Mouse (Mus musculus): ENCODE results near the gene Pabpc1l. TPM values are rescaled to one million over a fixed set of nuclear protein-coding genes. Genes with fewer than 3 reads are reported as not detected.

Pabpc1l gene
- polyA plus RNA-seq, 1 experiment: 10.7 TPM

- TF ChIP-seq CTCF (IDR thresholded peaks at IDR 0.05; ENCODE audit: control insufficient read depth, insufficient read depth, insufficient replicate concordance, low read depth, low read length): no peak
- TF ChIP-seq POLR2A (IDR thresholded peaks at IDR 0.05; ENCODE audit: control insufficient read depth, low read depth, low read length): no peak
- no peaks in the 10 kb centered on the region for H3K27me3 ChIP-seq (ENCODE audit: control insufficient read depth, insufficient read depth, low read length)
- no peaks in the 10 kb centered on the region for H3K36me3 ChIP-seq (ENCODE audit: control insufficient read depth, insufficient read depth, low read length)
- peaks cover 10% of the 10 kb centered on the region for H3K4me1 ChIP-seq (ENCODE audit: control insufficient read depth, insufficient read depth, low read length)
- H3K27ac ChIP-seq (ENCODE audit: control insufficient read depth, insufficient read depth, low read depth, low read length): no peak overlapping the region
- H3K4me3 ChIP-seq (ENCODE audit: control insufficient read depth, low read depth, low read length): no peak overlapping the region
These were observed 28.4 kb upstream of the Pabpc1l start for GRCm38 (mm10) chr2:163996899-163997298.

DNA sequence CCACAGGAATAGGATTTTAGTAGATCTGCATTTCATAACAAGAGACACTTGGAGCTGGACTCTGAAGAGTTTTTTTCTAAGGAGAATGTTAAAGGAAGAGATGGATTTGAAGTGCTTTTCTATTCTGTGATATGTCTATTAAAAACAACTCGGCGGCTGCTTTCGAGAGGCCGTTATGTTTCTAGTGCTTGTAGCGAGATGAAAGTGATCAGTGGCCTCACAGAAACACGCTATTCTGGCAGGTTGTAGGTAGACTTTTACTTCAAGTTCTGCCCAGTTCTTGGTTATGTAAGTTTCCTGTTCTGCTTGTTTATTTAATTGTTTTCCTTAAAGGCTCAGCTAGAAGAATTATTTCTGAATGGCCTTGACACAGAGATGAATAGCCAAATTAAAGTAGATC lies 26.3 kb upstream of the Pabpc1l start:
- Histone ChIP-seq H3K36me3 (ENCODE audit: control insufficient read depth, insufficient read depth, low read length) (no peaks in the 10 kb centered on the region), H3K27me3 (ENCODE audit: control insufficient read depth, insufficient read depth, low read length) (no peaks in the 10 kb centered on the region)
- no peak for TF ChIP-seq CTCF (IDR thresholded peaks at IDR 0.05; ENCODE audit: control insufficient read depth, insufficient read depth, insufficient replicate concordance, low read depth, low read length)
- TF ChIP-seq POLR2A (IDR thresholded peaks at IDR 0.05; ENCODE audit: control insufficient read depth, low read depth, low read length): no peak

GRCm38 (mm10) chr2:164002637-164003036 lies 22.6 kb upstream of the Pabpc1l start:
- Histone ChIP-seq H3K4me3 (ENCODE audit: control insufficient read depth, low read depth, low read length) (no peak overlapping the region), H3K4me1 (ENCODE audit: control insufficient read depth, insufficient read depth, low read length) (no peaks in the 10 kb centered on the region; the same call in 1 of the 2 replicates), H3K36me3 (ENCODE audit: control insufficient read depth, insufficient read depth, low read length) (no peaks in the 10 kb centered on the region), H3K27me3 (ENCODE audit: control insufficient read depth, insufficient read depth, low read length) (no peaks in the 10 kb centered on the region), H3K27ac (ENCODE audit: control insufficient read depth, insufficient read depth, low read depth, low read length) (no peak overlapping the region)
- TF ChIP-seq CTCF (IDR thresholded peaks at IDR 0.05; ENCODE audit: control insufficient read depth, insufficient read depth, insufficient replicate concordance, low read depth, low read length): no peak
- no peak for TF ChIP-seq POLR2A (IDR thresholded peaks at IDR 0.05; ENCODE audit: control insufficient read depth, low read depth, low read length)

More for the DNA sequence above, 26.3 kb upstream of the Pabpc1l start:
- Histone ChIP-seq H3K4me3 (ENCODE audit: control insufficient read depth, low read depth, low read length) (no peak overlapping the region), H3K4me1 (ENCODE audit: control insufficient read depth, insufficient read depth, low read length) (peaks cover 6% of the 10 kb centered on the region), H3K27ac (ENCODE audit: control insufficient read depth, insufficient read depth, low read depth, low read length) (no peak overlapping the region)

GRCm38 (mm10) chr2:164004503-164004902 lies 20.7 kb upstream of the Pabpc1l start:
- H3K4me1 ChIP-seq (ENCODE audit: control insufficient read depth, insufficient read depth, low read length): no peaks in the 10 kb centered on the region; the same call in 1 of the 2 replicates
- H3K4me3 ChIP-seq (ENCODE audit: control insufficient read depth, low read depth, low read length): no peak overlapping the region
- no peak for TF ChIP-seq CTCF (IDR thresholded peaks at IDR 0.05; ENCODE audit: control insufficient read depth, insufficient read depth, insufficient replicate concordance, low read depth, low read length)
- no peak for TF ChIP-seq POLR2A (IDR thresholded peaks at IDR 0.05; ENCODE audit: control insufficient read depth, low read depth, low read length)
- H3K36me3 ChIP-seq (ENCODE audit: control insufficient read depth, insufficient read depth, low read length): no peaks in the 10 kb centered on the region
- no peaks in the 10 kb centered on the region for H3K27me3 ChIP-seq (ENCODE audit: control insufficient read depth, insufficient read depth, low read length)
- H3K27ac ChIP-seq (ENCODE audit: control insufficient read depth, insufficient read depth, low read depth, low read length): no peak overlapping the region

- H3K4me1 ChIP-seq (ENCODE audit: control insufficient read depth, insufficient read depth, low read length): no peaks in the 10 kb centered on the region; the same call in 1 of the 2 replicates
- TF ChIP-seq POLR2A (IDR thresholded peaks at IDR 0.05; ENCODE audit: control insufficient read depth, low read depth, low read length): no peak
- TF ChIP-seq CTCF (IDR thresholded peaks at IDR 0.05; ENCODE audit: control insufficient read depth, insufficient read depth, insufficient replicate concordance, low read depth, low read length): no peak
- H3K27me3 ChIP-seq (ENCODE audit: control insufficient read depth, insufficient read depth, low read length): no peaks in the 10 kb centered on the region
- H3K27ac ChIP-seq (ENCODE audit: control insufficient read depth, insufficient read depth, low read depth, low read length): no peak overlapping the region
- no peaks in the 10 kb centered on the region for H3K36me3 ChIP-seq (ENCODE audit: control insufficient read depth, insufficient read depth, low read length)
- no peak overlapping the region for H3K4me3 ChIP-seq (ENCODE audit: control insufficient read depth, low read depth, low read length)
These were observed 18.3 kb upstream of the Pabpc1l start for GRCm38 (mm10) chr2:164006932-164007331.

- Histone ChIP-seq H3K4me1 (ENCODE audit: control insufficient read depth, insufficient read depth, low read length) (no peaks in the 10 kb centered on the region; the same call in 1 of the 2 replicates), H3K27ac (ENCODE audit: control insufficient read depth, insufficient read depth, low read depth, low read length) (no peak overlapping the region), H3K27me3 (ENCODE audit: control insufficient read depth, insufficient read depth, low read length) (no peaks in the 10 kb centered on the region), H3K36me3 (ENCODE audit: control insufficient read depth, insufficient read depth, low read length) (no peaks in the 10 kb centered on the region; the same call in 1 of the 2 replicates), H3K4me3 (ENCODE audit: control insufficient read depth, low read depth, low read length) (no peak overlapping the region)
- no peak for TF ChIP-seq POLR2A (IDR thresholded peaks at IDR 0.05; ENCODE audit: control insufficient read depth, low read depth, low read length)
- no peak for TF ChIP-seq CTCF (IDR thresholded peaks at IDR 0.05; ENCODE audit: control insufficient read depth, insufficient read depth, insufficient replicate concordance, low read depth, low read length)
These were observed 17.7 kb upstream of the Pabpc1l start for GRCm38 (mm10) chr2:164007547-164007946.

- TF ChIP-seq POLR2A (IDR thresholded peaks at IDR 0.05; ENCODE audit: control insufficient read depth, low read depth, low read length): no peak
- TF ChIP-seq CTCF (IDR thresholded peaks at IDR 0.05; ENCODE audit: control insufficient read depth, insufficient read depth, insufficient replicate concordance, low read depth, low read length): no peak
- Histone ChIP-seq H3K4me1 (ENCODE audit: control insufficient read depth, insufficient read depth, low read length) (no peaks in the 10 kb centered on the region; the same call in 1 of the 2 replicates), H3K27ac (ENCODE audit: control insufficient read depth, insufficient read depth, low read depth, low read length) (no peak overlapping the region; the same call in 1 of the 2 replicates), H3K4me3 (ENCODE audit: control insufficient read depth, low read depth, low read length) (no peak overlapping the region), H3K36me3 (ENCODE audit: control insufficient read depth, insufficient read depth, low read length) (no peaks in the 10 kb centered on the region; the same call in 1 of the 2 replicates), H3K27me3 (ENCODE audit: control insufficient read depth, insufficient read depth, low read length) (no peaks in the 10 kb centered on the region)
These were observed 17.2 kb upstream of the Pabpc1l start for GRCm38 (mm10) chr2:164007987-164008545.

Data from testis, adult 2 months (tissue).